Comparison of ENCODE assay signal across 15 mouse cellular contexts in genomic region chr11:33749408-33749807, GRCm38 (mm10).
A peak's percentile ranks its signal among the peaks of the same experiment; 100 is the strongest.
DNase-seq lines count a peak whose midpoint lies in the region; ATAC-seq and TF ChIP-seq lines count a peak whose summit lies in the region.
"Had no signal": no experiment of that assay in that cellular context is flagged by ENCODE, and none has a peak within 500 bp of the region (broad histone marks: within the 10 kb centered on the region; RNA-seq: fewer than 3 reads in every experiment).

No protein-coding gene starts in this region.

- 88% methylated on average over 12 of the region's 12 CpGs for WGBS in intestine, postnatal 0 days
- 92% methylated on average over 12 of the region's 12 CpGs for WGBS in intestine, embryonic 15.5 days
- 90% methylated on average over 12 of the region's 12 CpGs for WGBS in small intestine, adult 2 months

- POLR2A ChIA-PET in Patski (lab: Charles Lee), result no interaction called here

- H3K4me1 ChIP-seq in intestine, postnatal 0 days (replicated peaks; ENCODE audit: control insufficient read depth, insufficient read depth, low read length), result no peaks in the 10 kb centered on the region
- H3K4me1 ChIP-seq in intestine, embryonic 15.5 days (replicated peaks), result peaks cover 1% of the 10 kb centered on the region; the same call in 1 of the 2 replicates
- H3K4me1 ChIP-seq in testis, adult 2 months (ENCODE audit: control insufficient read depth, insufficient read depth, low read length), result peaks cover 2% of the 10 kb centered on the region; the same call in 1 of the 2 replicates
- H3K4me1 ChIP-seq in small intestine, adult 2 months (ENCODE audit: control insufficient read depth, insufficient read depth, insufficient read length, low read length), result no peaks in the 10 kb centered on the region
- H3K4me1 ChIP-seq: kidney, embryonic 15.5 days had no signal

- H3K27ac ChIP-seq in intestine, postnatal 0 days (ENCODE audit: low read depth, low read length), result no peak overlapping the region
- no peak overlapping the region for H3K27ac ChIP-seq in intestine, embryonic 15.5 days
- no peak overlapping the region for H3K27ac ChIP-seq in testis, adult 2 months (ENCODE audit: control insufficient read depth, insufficient read depth, low read depth, low read length)
- no peak overlapping the region for H3K27ac ChIP-seq in small intestine, adult 2 months (ENCODE audit: insufficient read depth, low read depth, low read length)
- H3K27ac ChIP-seq: forebrain, embryonic 12.5 days; heart, embryonic 13.5 days; hindbrain, embryonic 14.5 days; kidney, embryonic 15.5 days; lung, embryonic 15.5 days had no signal

- TF ChIP-seq POLR2A in testis, adult 2 months (IDR thresholded peaks at IDR 0.05; ENCODE audit: control insufficient read depth, low read depth, low read length), result no peak
- TF ChIP-seq POLR2A in small intestine, adult 2 months (IDR thresholded peaks at IDR 0.05; ENCODE audit: low read depth, low read length), result no peak

- H3K36me3 ChIP-seq in intestine, postnatal 0 days (ENCODE audit: control insufficient read depth, insufficient read depth), result no peaks in the 10 kb centered on the region
- H3K36me3 ChIP-seq in intestine, embryonic 15.5 days, result no peaks in the 10 kb centered on the region
- H3K36me3 ChIP-seq in testis, adult 2 months (ENCODE audit: control insufficient read depth, insufficient read depth, low read length), result no peaks in the 10 kb centered on the region
- no peaks in the 10 kb centered on the region for H3K36me3 ChIP-seq in small intestine, adult 2 months (ENCODE audit: control insufficient read depth, insufficient read depth, low read length)
- H3K36me3 ChIP-seq: forebrain, embryonic 12.5 days; heart, embryonic 13.5 days; kidney, embryonic 15.5 days; lung, embryonic 15.5 days had no signal

- no peak overlapping the region for H3K9ac ChIP-seq in intestine, postnatal 0 days (ENCODE audit: low read depth, low read length)
- H3K9ac ChIP-seq in intestine, embryonic 15.5 days, result no peak overlapping the region
- H3K9ac ChIP-seq: forebrain, embryonic 12.5 days; heart, embryonic 13.5 days; hindbrain, embryonic 14.5 days; kidney, embryonic 15.5 days; lung, embryonic 15.5 days had no signal

- no peaks in the 10 kb centered on the region for H3K27me3 ChIP-seq in intestine, postnatal 0 days (replicated peaks; ENCODE audit: control insufficient read depth, insufficient read depth, low read length)
- no peaks in the 10 kb centered on the region for H3K27me3 ChIP-seq in intestine, embryonic 15.5 days (replicated peaks)
- no peaks in the 10 kb centered on the region for H3K27me3 ChIP-seq in testis, adult 2 months (ENCODE audit: control insufficient read depth, insufficient read depth, low read length)
- no peaks in the 10 kb centered on the region for H3K27me3 ChIP-seq in Patski
- H3K27me3 ChIP-seq in small intestine, adult 2 months (ENCODE audit: control insufficient read depth, insufficient read depth, low read length), result no peaks in the 10 kb centered on the region
- H3K27me3 ChIP-seq: forebrain, embryonic 12.5 days; kidney, embryonic 15.5 days; lung, embryonic 15.5 days had no signal

- CTCF ChIA-PET in Patski (lab: Charles Lee), result interaction anchor here (1.2 to 1.6 kb wide), 4 partner anchors 113 to 161 kb away, joined by 3 to 4 read pairs (median 4); no protein-coding TSS in a partner anchor

- in situ Hi-C loops in Patski (cut with MboI; ENCODE audit: low pct_unique_long_range_greater_than_20kb), result loop anchor here (25.0 kb wide), 2 partner anchors 463 to 1063 kb away; partner anchors contain the start of gene Foxi1

- no peak overlapping the region for H3K4me3 ChIP-seq in intestine, postnatal 0 days (ENCODE audit: low read depth, low read length)
- H3K4me3 ChIP-seq in intestine, embryonic 15.5 days (replicated peaks), result no peak overlapping the region
- no peak overlapping the region for H3K4me3 ChIP-seq in testis, adult 2 months (ENCODE audit: control insufficient read depth, low read depth, low read length)
- no peak overlapping the region for H3K4me3 ChIP-seq in small intestine, adult 2 months (ENCODE audit: low read depth, low read length)
- H3K4me3 ChIP-seq: forebrain, embryonic 12.5 days; heart, embryonic 13.5 days; kidney, embryonic 15.5 days; lung, embryonic 15.5 days had no signal

- ATAC-seq in intestine, postnatal 0 days, result no peak
- no peak for ATAC-seq in intestine, embryonic 15.5 days
- no peak for ATAC-seq in Patski

- no peak for DNase-seq in testis, postnatal 10 days (ENCODE audit: low spot score)
- no peak for DNase-seq in Patski (ENCODE audit: low read depth, low spot score)
- DNase-seq in layer of hippocampus, postnatal 14 days (ENCODE audit: low spot score in 2 of 2), result no peak
- DNase-seq in layer of hippocampus, postnatal 36 days, result no peak
- DNase-seq: cerebellum, adult 11-12 months had no signal

- H3K4me2 ChIP-seq in intestine, postnatal 0 days (replicated peaks; ENCODE audit: low read depth), result no peak overlapping the region
- no peak overlapping the region for H3K4me2 ChIP-seq in intestine, embryonic 15.5 days (replicated peaks)
- H3K4me2 ChIP-seq: forebrain, embryonic 12.5 days; heart, embryonic 13.5 days; hindbrain, embryonic 14.5 days; kidney, embryonic 15.5 days; lung, embryonic 15.5 days; midbrain, embryonic 11.5 days had no signal

- TF ChIP-seq CTCF in intestine, postnatal 0 days (IDR thresholded peaks at IDR 0.05; ENCODE audit: low read depth), result peak; percentile 38
- TF ChIP-seq CTCF in testis, adult 2 months (IDR thresholded peaks at IDR 0.05; ENCODE audit: control insufficient read depth, insufficient read depth, insufficient replicate concordance, low read depth, low read length), result peak; percentile 70; the same call in 1 of the 2 replicates
- TF ChIP-seq CTCF in Patski (IDR thresholded peaks at IDR 0.05), result peak; percentile 61
- TF ChIP-seq CTCF in small intestine, adult 2 months (IDR thresholded peaks at IDR 0.05; ENCODE audit: extremely low read depth, insufficient read length, insufficient replicate concordance, low read depth, low read length), result peak; percentile 25; the same call in 1 of the 2 replicates

- H3K9me3 ChIP-seq in intestine, postnatal 0 days (ENCODE audit: control insufficient read depth), result no peaks in the 10 kb centered on the region
- H3K9me3 ChIP-seq in intestine, embryonic 15.5 days, result no peaks in the 10 kb centered on the region
- H3K9me3 ChIP-seq: forebrain, embryonic 12.5 days; heart, embryonic 13.5 days; kidney, embryonic 15.5 days; lung, embryonic 15.5 days had no signal
